Mouse (Mus musculus) midbrain, embryonic 16.5 days (tissue): ENCODE data around the gene Snd1. TPM values are rescaled to one million over a fixed set of nuclear protein-coding genes. Genes with fewer than 3 reads are reported as not detected.

ENCODE experiments used
- ATAC-seq: fragments of 200-750 bp; cut with Nextera tagmentation; 2 replicates; pipeline ENCODE4 v1.8.0; 2017; ENCODE audit warnings: moderate TSS enrichment
- H3K27ac ChIP-seq: fragments of 300-500 bp; sonication (generic); 2 replicates; pipeline ENCODE4 v1.5.1; 2014; ENCODE audit warnings: mild to moderate bottlenecking, low read length, mixed read lengths
- H3K27me3 ChIP-seq: fragments of 300-500 bp; sonication (generic); 2 replicates; pipeline ENCODE4 v1.6.1; 2014; ENCODE audit warnings: low read depth, low read length, mixed read lengths; ENCODE audit not compliant: control insufficient read depth, insufficient read depth
- H3K36me3 ChIP-seq: fragments of 300-500 bp; sonication (generic); 2 replicates; pipeline ENCODE4 v1.6.1; 2014; ENCODE audit warnings: mild to moderate bottlenecking, low read length, moderate library complexity, mixed read lengths; ENCODE audit not compliant: control insufficient read depth, insufficient read depth
- H3K4me1 ChIP-seq: fragments of 300-500 bp; sonication (generic); 2 replicates; pipeline ENCODE4 v1.6.1; 2014; ENCODE audit warnings: mild to moderate bottlenecking, low read length, mixed read lengths; ENCODE audit not compliant: control insufficient read depth, insufficient read depth
- H3K4me2 ChIP-seq: fragments of 300-500 bp; sonication (generic); 2 replicates; pipeline ENCODE4 v1.6.1; 2014; ENCODE audit warnings: mild to moderate bottlenecking, low read length, mixed read lengths
- H3K4me3 ChIP-seq: fragments of 300-500 bp; sonication (generic); 2 replicates; pipeline ENCODE4 v1.5.1; 2014; ENCODE audit warnings: low read depth, mild to moderate bottlenecking, low read length, moderate library complexity, mixed read lengths
- H3K9ac ChIP-seq: fragments of 300-500 bp; sonication (generic); 2 replicates; pipeline ENCODE4 v1.6.1; 2014; ENCODE audit warnings: low read depth, low read length, mixed read lengths
- H3K9me3 ChIP-seq: fragments of 300-500 bp; sonication (generic); replicated peaks from 2 replicates; pipeline ENCODE4 v1.6.1; 2014; ENCODE audit warnings: mild to moderate bottlenecking, low read length, mixed read lengths; ENCODE audit not compliant: control insufficient read depth, poor library complexity, severe bottlenecking
- WGBS: fragments of 180-500 bp; shearing (Covaris S2); extraction: QIAGEN DNeasy Blood & Tissue Kit; methylation state at CpG from one replicate; pipeline ENCODE4 v1.1.7; 2014; 5-methylcytosine and 5-hydroxymethylcytosine counted together
- polyA plus RNA-seq: library from polyadenylated mRNA; unstranded; fragments of >200 nt; fragmentation: Nextera tagmentation; extraction: Ambion mirVana; gene quantifications from 2 replicates; pipeline ENCODE4 v1.2.1, GENCODE M21; 2015

The Snd1 gene
- polyA plus RNA-seq, 1 experiment from 2014 or later = 82.8 TPM

DNA sequence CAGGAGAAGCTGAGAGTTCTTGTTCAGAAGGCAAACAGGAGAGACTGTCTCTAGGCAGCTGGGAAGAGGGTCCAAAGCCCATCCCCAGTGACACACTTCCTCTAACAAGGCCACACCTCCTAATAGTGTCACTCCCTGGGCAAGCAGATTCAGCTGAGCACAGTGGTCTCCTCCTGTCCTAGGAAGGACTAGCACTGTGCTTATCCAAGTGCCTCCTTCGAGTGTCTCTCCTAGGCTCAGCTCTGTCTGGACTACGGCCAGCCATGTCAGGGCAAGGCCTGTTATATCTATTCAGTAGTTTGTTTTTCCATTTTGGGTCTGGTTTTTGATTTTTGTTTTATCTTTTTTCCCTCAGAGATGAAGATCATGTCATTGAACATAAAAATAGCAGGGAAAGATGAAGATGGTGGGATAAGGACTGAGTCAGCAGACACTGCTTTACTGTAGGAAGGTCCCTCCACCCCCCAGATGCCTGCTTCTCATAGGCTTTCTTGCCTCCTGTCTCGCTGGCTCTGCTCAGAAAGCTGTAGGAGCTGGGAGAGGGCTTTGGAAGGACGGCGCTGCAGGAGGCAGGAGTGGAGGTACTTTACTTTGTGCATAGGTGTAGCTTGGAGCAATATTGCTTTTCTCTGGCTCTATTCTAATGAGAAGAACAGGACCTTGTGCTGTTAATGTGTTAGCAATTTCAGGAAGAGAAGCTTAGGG lies 86.5 kb downstream of the Snd1 start:
- ATAC-seq = no peak
- 91% methylated on average over 5 of the region's 5 CpGs for WGBS
- Histone ChIP-seq H3K9ac (no peak overlapping the region), H3K27ac (no peak overlapping the region), H3K36me3 (no peaks in the 10 kb centered on the region), H3K4me2 (no peak overlapping the region), H3K4me3 (no peak overlapping the region), H3K9me3 (no peaks in the 10 kb centered on the region), H3K27me3 (no peaks in the 10 kb centered on the region), H3K4me1 (peaks cover 2% of the 10 kb centered on the region)

DNA sequence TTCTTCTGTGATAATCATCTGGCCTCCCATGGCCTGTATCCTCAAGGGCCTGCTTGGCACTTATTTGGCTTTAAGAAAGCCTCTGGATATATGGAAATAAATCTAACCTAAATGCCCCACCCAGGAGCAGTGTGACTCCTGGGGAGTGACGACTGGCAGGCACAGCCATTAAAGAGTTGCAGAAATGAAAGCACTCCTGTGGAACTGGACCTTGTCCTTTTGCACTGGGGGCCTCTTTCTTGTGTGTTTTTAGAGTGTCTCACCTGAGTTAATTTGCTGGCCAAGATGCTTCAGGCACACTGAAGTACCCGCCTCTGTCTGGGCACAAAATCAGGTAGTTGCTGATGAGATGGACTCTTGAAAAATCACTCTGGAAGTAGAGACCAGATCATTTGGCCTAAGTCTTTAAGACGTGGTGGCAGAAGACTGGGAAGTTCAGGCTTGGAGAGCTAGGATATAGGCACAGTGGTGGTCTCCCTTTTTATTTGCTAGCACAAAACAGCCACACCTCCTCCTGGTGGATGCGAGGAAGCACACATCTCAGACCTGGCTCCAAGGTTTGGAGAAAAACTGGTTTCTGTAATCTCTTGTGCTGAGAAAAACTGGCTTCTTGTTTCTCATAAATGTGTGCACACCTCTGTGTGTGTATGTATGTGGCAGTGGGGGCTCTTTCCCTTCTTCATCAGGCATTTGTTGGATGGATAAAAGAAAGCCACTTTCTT lies 87.5 kb downstream of the Snd1 start:
- Histone ChIP-seq H3K27ac (no peak overlapping the region), H3K27me3 (no peaks in the 10 kb centered on the region), H3K9ac (no peak overlapping the region), H3K4me2 (no peak overlapping the region), H3K36me3 (no peaks in the 10 kb centered on the region), H3K9me3 (no peaks in the 10 kb centered on the region), H3K4me3 (no peak overlapping the region), H3K4me1 (peaks cover under 1% of the 10 kb centered on the region)
- ATAC-seq = no peak
- WGBS = 76% methylated on average over 4 of the region's 4 CpGs

DNA sequence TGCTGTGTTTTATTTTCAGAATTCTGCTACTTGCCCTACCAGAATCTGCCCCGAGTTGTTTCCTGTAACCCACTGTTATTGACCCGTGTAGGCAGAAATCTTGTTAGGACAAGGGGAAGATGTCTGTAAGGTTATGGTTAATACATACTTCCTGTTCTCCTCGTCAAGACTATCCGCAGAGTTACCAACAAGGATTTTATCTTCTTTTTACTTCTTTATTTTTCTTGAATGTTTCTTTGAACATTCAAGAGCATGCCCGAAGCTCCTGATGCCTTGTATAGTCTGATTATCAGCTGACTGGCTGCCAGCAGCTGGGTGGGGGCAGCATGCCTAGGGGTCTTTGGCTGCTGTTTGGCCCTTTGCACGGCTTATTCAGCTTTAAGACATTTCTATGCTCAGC lies 93.0 kb downstream of the Snd1 start:
- Histone ChIP-seq H3K4me3 (no peak overlapping the region), H3K9me3 (no peaks in the 10 kb centered on the region), H3K36me3 (no peaks in the 10 kb centered on the region), H3K27ac (no peak overlapping the region), H3K27me3 (no peaks in the 10 kb centered on the region), H3K4me1 (peaks cover 6% of the 10 kb centered on the region), H3K4me2 (no peak overlapping the region), H3K9ac (no peak overlapping the region)
- 76% methylated on average over 6 of the region's 6 CpGs for WGBS
- ATAC-seq = no peak

DNA sequence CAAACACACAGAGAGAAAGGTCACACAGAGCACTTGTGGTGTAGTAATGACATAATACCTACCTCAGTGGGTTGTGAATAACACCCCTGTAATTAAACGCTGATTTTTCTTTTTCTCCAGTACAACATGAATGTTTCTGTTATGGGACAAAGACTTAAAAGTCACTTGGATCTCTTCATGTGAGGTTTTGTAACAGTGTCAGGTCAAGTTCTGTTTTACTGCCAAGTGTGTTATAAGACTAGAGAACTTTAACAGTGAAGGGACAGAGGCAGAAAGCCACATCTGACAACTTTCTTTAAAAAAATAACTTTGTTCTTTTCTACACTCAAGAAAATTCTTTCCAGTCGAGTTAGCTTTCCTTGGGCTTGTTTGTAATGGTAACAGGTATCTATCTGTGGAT lies 97.0 kb downstream of the Snd1 start:
- Histone ChIP-seq H3K36me3 (no peaks in the 10 kb centered on the region), H3K9ac (no peak overlapping the region), H3K27me3 (no peaks in the 10 kb centered on the region), H3K4me3 (no peak overlapping the region), H3K27ac (no peak overlapping the region), H3K4me1 (peaks cover 21% of the 10 kb centered on the region), H3K9me3 (no peaks in the 10 kb centered on the region), H3K4me2 (no peak overlapping the region)
- no peak for ATAC-seq
- WGBS = 83% methylated on average over 2 of the region's 2 CpGs

DNA sequence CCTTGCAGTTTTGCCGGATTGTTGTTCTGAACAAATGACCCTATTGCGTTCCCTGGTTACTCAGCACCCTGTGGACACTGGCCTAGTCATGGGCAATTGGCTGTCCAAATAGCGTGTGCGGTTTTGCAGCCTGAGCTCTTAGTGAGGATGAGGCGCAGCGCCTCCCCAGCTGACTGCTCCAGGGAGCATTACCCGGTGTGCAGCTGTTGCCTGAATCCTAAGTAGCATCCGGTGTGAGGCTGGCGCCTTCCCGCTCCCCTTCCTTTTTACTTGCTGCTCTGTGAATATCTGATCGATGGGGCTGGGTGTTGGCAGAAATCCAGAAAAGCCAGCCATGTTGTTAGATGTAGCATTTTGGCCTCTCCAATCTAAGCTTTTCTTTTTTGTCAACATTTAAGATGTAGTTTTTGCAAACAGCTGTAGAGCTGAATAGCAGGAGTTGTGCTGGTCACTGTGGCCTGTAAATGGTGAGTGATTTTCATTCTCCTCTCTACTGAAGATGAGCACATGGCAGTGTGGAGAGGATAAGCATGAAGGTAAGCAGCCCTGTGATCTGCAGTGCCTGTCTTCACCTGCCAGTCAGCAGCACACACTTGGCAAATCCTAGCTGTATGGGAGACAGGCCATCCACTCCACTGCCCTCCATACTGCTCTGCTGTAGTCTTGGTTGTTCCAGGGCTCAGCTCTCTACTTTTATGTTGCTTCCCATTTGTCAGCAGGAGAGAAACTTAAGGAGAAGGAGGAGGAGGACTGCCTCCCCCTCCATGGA lies 98.2 kb downstream of the Snd1 start:
- peaks cover 21% of the 10 kb centered on the region for H3K4me1 ChIP-seq
- H3K27me3 ChIP-seq = no peaks in the 10 kb centered on the region
- peak; percentile 86 for ATAC-seq
- H3K9ac ChIP-seq = no peak overlapping the region
- no peaks in the 10 kb centered on the region for H3K36me3 ChIP-seq
- H3K4me3 ChIP-seq = no peak overlapping the region
- H3K9me3 ChIP-seq = no peaks in the 10 kb centered on the region
- WGBS = 23% methylated on average over 11 of the region's 11 CpGs
- peak overlapping the region; percentile 35; the same call in 1 of the 2 replicates for H3K27ac ChIP-seq
- 0 out of 2 replicates have a peak overlapping the region, but pooled peaks have one; percentile 9 for H3K4me2 ChIP-seq

DNA sequence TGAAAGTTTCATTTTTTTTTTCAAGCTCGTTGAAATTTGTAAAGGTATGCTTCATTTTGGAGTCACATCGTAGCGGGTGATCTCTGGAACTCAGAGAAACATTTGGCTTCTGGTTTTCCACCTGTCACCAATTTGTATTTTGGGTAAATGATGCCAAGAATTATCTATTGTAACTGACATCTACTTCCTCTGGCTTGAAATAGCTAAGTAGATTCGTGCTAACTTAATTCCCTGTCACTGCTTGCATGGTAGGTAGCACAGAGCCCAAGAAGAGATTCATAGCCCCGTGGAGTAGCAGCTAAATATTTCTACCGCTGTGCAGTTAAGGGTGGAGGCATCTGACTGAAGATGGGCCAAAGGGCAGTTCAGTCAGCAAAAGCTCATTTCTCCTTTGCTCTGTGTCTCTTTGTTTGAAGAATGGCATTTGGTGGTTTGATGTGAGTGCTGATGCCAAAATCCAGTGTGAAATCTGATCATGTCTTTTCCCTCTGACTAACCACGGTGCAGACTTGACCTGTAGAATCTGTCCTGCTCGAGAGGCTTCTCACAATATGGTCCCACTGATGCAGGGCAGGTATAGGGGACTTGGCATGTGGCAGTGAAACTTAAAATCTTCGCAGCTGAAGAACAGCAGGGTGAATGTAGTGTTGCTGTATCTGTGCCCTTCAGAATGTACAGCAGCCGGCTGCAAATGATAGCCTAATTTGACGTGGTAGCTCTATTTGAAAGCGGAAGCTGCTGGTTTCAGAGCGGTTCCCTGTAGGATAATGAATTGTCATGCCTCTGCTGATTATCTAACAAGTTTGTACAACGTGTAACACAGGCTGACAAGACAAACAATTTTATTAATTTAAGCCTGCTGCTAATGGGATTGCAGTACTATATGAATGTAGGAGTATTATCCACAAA lies 101.7 kb downstream of the Snd1 start:
- Histone ChIP-seq H3K4me1 (peaks cover 21% of the 10 kb centered on the region), H3K36me3 (no peaks in the 10 kb centered on the region), H3K9ac (no peak overlapping the region), H3K4me3 (no peak overlapping the region), H3K27ac (no peak overlapping the region; the same call in 1 of the 2 replicates), H3K9me3 (no peaks in the 10 kb centered on the region), H3K4me2 (no peak overlapping the region), H3K27me3 (no peaks in the 10 kb centered on the region)
- 0 out of 2 replicates have a peak, but pooled peaks have one; percentile 44 for ATAC-seq
- WGBS = 36% methylated on average over 14 of the region's 14 CpGs

DNA sequence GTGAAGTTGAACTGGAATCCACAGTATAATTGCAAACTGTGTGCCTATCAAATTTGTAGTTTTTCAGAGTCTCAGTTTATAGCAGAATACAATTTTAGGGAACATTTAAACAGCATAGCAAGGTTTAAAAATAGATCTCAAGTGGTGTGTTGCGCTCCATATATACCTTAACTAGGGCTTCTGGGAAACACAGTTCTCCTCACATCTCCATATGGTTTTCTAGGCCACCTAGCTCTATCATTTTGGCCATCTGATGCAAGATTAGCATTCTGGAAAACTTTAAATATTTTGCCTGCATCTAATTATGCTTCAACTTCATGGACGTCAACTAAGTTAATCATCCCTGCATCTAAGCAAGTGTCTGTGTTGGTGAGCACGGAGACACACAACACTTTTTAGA lies 107.9 kb downstream of the Snd1 start:
- Histone ChIP-seq H3K27ac (no peak overlapping the region), H3K9ac (no peak overlapping the region), H3K4me2 (no peak overlapping the region), H3K36me3 (no peaks in the 10 kb centered on the region), H3K9me3 (no peaks in the 10 kb centered on the region), H3K4me3 (no peak overlapping the region), H3K27me3 (no peaks in the 10 kb centered on the region), H3K4me1 (no peaks in the 10 kb centered on the region)
- ATAC-seq = no peak
- WGBS = 92% methylated on average over 3 of the region's 3 CpGs

DNA sequence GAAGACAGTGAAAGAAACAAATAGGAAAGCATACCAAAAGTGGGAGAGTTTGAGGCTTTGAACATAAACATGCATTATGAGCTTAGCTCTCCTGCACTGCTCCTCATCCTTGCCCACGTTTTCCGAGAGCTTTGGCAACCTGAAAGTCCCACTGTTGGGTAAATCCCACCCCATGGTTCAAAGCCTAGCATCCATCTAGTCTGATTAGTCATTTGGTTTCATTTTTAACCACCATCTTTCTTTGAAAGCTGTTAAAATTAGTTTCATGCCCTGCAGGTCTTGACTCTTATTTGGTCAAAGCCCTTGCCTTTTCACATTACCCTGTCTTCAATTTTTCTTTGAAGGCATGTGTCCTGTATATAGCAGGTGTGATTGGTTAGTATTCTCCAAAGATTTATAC lies 108.5 kb downstream of the Snd1 start:
- WGBS = 85% methylated on average over 2 of the region's 2 CpGs
- no peak for ATAC-seq
- H3K4me1 ChIP-seq = no peaks in the 10 kb centered on the region; the same call in 1 of the 2 replicates
- no peaks in the 10 kb centered on the region for H3K27me3 ChIP-seq
- H3K27ac ChIP-seq = no peak overlapping the region
- H3K9ac ChIP-seq = no peak overlapping the region
- no peak overlapping the region for H3K4me3 ChIP-seq
- no peaks in the 10 kb centered on the region for H3K36me3 ChIP-seq
- H3K4me2 ChIP-seq = no peak overlapping the region
- H3K9me3 ChIP-seq = no peaks in the 10 kb centered on the region
